8 mouse cellular contexts compared by ENCODE assay signal in the genomic region with DNA sequence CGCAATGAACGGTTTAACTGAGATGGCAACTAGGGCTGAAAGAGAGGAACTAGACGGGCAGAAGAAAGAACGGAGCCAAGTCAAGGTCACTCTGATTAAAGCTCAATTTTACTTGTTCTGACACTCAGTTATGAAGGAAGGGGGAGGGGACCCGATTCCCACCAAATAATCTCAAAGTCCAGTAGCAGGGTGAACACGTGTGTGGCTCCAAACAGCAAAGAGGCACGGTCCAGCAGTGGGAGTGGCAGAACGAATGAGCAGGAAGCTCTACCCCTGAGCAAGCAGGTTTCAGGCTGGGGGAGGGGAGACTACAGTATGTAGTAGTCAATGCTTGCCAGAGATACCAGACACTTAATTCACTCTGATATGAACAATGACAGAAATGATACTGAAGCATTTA.
A peak's percentile ranks its signal among the peaks of the same experiment; 100 is the strongest.
DNase-seq lines count a peak whose midpoint lies in the region; ATAC-seq and TF ChIP-seq lines count a peak whose summit lies in the region.
"Not testable (repeated sequence)": the region's sequence is repeated elsewhere in the genome, so short reads cannot be mapped to it uniquely, and the experiment has no call there.

No protein-coding gene starts in this region.

- not testable (repeated sequence) for H3K4me3 ChIP-seq in heart, embryonic 12.5 days; heart, embryonic 16.5 days (ENCODE audit: low read length); intestine, embryonic 16.5 days (ENCODE audit: low read length); kidney, adult 2 months (ENCODE audit: insufficient read depth, low read depth, low read length)

- H3K4me1 ChIP-seq in heart, embryonic 12.5 days (replicated peaks); heart, embryonic 16.5 days (ENCODE audit: control insufficient read depth, insufficient read depth, low read length); intestine, embryonic 16.5 days (ENCODE audit: control insufficient read depth, insufficient read depth, low read length); kidney, adult 2 months (ENCODE audit: control insufficient read depth, insufficient read depth, low read length): not testable (repeated sequence)

- peak overlapping the region; percentile 23; the same call in 1 of the 2 replicates for H3K4me2 ChIP-seq in heart, embryonic 12.5 days
- peak overlapping the region; percentile 34; the same call in 1 of the 2 replicates for H3K4me2 ChIP-seq in heart, embryonic 16.5 days (ENCODE audit: low read depth, low read length)
- not testable (repeated sequence) for H3K4me2 ChIP-seq in intestine, embryonic 16.5 days (ENCODE audit: low read depth, low read length)

- H3K36me3 ChIP-seq in heart, embryonic 12.5 days; heart, embryonic 16.5 days (ENCODE audit: control insufficient read depth, insufficient read depth); intestine, embryonic 16.5 days (ENCODE audit: control insufficient read depth, insufficient read depth, low read length); kidney, adult 2 months (ENCODE audit: control insufficient read depth, insufficient read depth, low read length): not testable (repeated sequence)

- H3K27ac ChIP-seq in heart, embryonic 12.5 days (ENCODE audit: poor library complexity, severe bottlenecking); heart, embryonic 16.5 days (ENCODE audit: low read length); intestine, embryonic 16.5 days (ENCODE audit: low read length); kidney, adult 2 months (ENCODE audit: insufficient read depth, low read depth, low read length): not testable (repeated sequence)

- not testable (repeated sequence) for H3K27me3 ChIP-seq in heart, embryonic 12.5 days (replicated peaks); heart, embryonic 16.5 days (ENCODE audit: control insufficient read depth, insufficient read depth, low read length); intestine, embryonic 16.5 days (replicated peaks; ENCODE audit: control insufficient read depth, insufficient read depth, low read length); kidney, adult 2 months (replicated peaks; ENCODE audit: control insufficient read depth, insufficient read depth, low read length)

- peak; percentile 18 to 21 for DNase-seq in cerebellum, postnatal 10 days
- DNase-seq in kidney, adult 2 months: peak; percentile 81
- DNase-seq in kidney, postnatal 14 days: peak; percentile 32
- peak; percentile 8 for DNase-seq in liver
- DNase-seq in ovary, postnatal 36 days (ENCODE audit: low spot score): peak; percentile 3

- TF ChIP-seq POLR2A in kidney, adult 2 months (IDR thresholded peaks at IDR 0.05; ENCODE audit: low read depth, low read length): not testable (repeated sequence)

- ATAC-seq in heart, embryonic 12.5 days (ENCODE audit: insufficient number of reproducible peaks, low FRiP score); heart, embryonic 16.5 days (replicated peaks; ENCODE audit: extremely low read depth, insufficient read depth, low FRiP score): not testable (repeated sequence)
- peak; percentile 74 for ATAC-seq in intestine, embryonic 16.5 days

- not testable (repeated sequence) for H3K9ac ChIP-seq in heart, embryonic 12.5 days; heart, embryonic 16.5 days (ENCODE audit: low read length); intestine, embryonic 16.5 days (ENCODE audit: low read depth, low read length)

- not testable (repeated sequence) for H3K9me3 ChIP-seq in heart, embryonic 12.5 days (replicated peaks); heart, embryonic 16.5 days (replicated peaks; ENCODE audit: control insufficient read depth, low read length); intestine, embryonic 16.5 days (ENCODE audit: control insufficient read depth, low read length)

- TF ChIP-seq CTCF in kidney, adult 2 months (conservative IDR thresholded peaks at IDR 0.05; ENCODE audit: insufficient read depth, insufficient read length, low read depth, low read length): not testable (repeated sequence)

- 48% methylated on average over 8 of the region's 8 CpGs for WGBS in heart, embryonic 12.5 days
- 47% methylated on average over 8 of the region's 8 CpGs for WGBS in heart, embryonic 16.5 days
- 50% methylated on average over 8 of the region's 8 CpGs for WGBS in intestine, embryonic 16.5 days
- 38% methylated on average over 8 of the region's 8 CpGs for WGBS in kidney, adult 2 months

Comparison
In these comparisons a context has a peak if more than half of its experiments do, and no peak if none do; other contexts are left out.
1. DNase-seq: peak in every context shown above with its lines; median percentile 81 in kidney, adult 2 months; 32 in kidney, postnatal 14 days; 20 in cerebellum, postnatal 10 days; 8 in liver; 3 in ovary, postnatal 36 days.